Mouse (Mus musculus): Measurements from ENCODE around the gene Cers5. TPM values are rescaled to one million over a fixed set of nuclear protein-coding genes. Genes with fewer than 3 reads are reported as not detected.

The Cers5 gene
- total RNA-seq, 1 experiment from 2014 or later, result 24.0 TPM

GRCm38 (mm10) chr15:99792221-99792815 is 19.6 kb upstream of the Cers5 start:
- ATAC-seq (replicated peaks; ENCODE audit: low read depth, poor library complexity, severe bottlenecking), result no peak

GRCm38 (mm10) chr15:99791003-99791402 is 18.3 kb upstream of the Cers5 start:
- no peak for ATAC-seq (replicated peaks; ENCODE audit: low read depth, poor library complexity, severe bottlenecking)

- no peak for ATAC-seq (replicated peaks; ENCODE audit: low read depth, poor library complexity, severe bottlenecking)
Observed at GRCm38 (mm10) chr15:99790464-99790863, 17.8 kb upstream of the Cers5 start.

- ATAC-seq (replicated peaks; ENCODE audit: low read depth, poor library complexity, severe bottlenecking), result 0 out of 2 replicates have a peak, but pooled peaks have one; percentile 25
Observed at GRCm38 (mm10) chr15:99787625-99788120, 15.0 kb upstream of the Cers5 start.

- ATAC-seq (replicated peaks; ENCODE audit: low read depth, poor library complexity, severe bottlenecking), result no peak
Observed at GRCm38 (mm10) chr15:99778677-99779335, 6.1 kb upstream of the Cers5 start.

- peak; percentile 65 for ATAC-seq (replicated peaks; ENCODE audit: low read depth, poor library complexity, severe bottlenecking)
Observed at GRCm38 (mm10) chr15:99778148-99778547, 5.5 kb upstream of the Cers5 start.

GRCm38 (mm10) chr15:99772925-99773324 is 240 bp upstream of the Cers5 start:
- ATAC-seq (replicated peaks; ENCODE audit: low read depth, poor library complexity, severe bottlenecking), result no peak

- ATAC-seq (replicated peaks; ENCODE audit: low read depth, poor library complexity, severe bottlenecking), result peak; percentile 89
Observed at GRCm38 (mm10) chr15:99772277-99772880, 306 bp downstream of the Cers5 start.

GRCm38 (mm10) chr15:99771601-99772276 is 946 bp downstream of the Cers5 start:
- peak; percentile 16; the same call in 1 of the 2 replicates for ATAC-seq (replicated peaks; ENCODE audit: low read depth, poor library complexity, severe bottlenecking)

- no peak for ATAC-seq (replicated peaks; ENCODE audit: low read depth, poor library complexity, severe bottlenecking)
Observed at GRCm38 (mm10) chr15:99771004-99771500, 1.6 kb downstream of the Cers5 start.

GRCm38 (mm10) chr15:99768761-99769160 is 3.9 kb downstream of the Cers5 start:
- no peak for ATAC-seq (replicated peaks; ENCODE audit: low read depth, poor library complexity, severe bottlenecking)

GRCm38 (mm10) chr15:99767467-99767866 is 5.2 kb downstream of the Cers5 start:
- no peak for ATAC-seq (replicated peaks; ENCODE audit: low read depth, poor library complexity, severe bottlenecking)

GRCm38 (mm10) chr15:99754204-99754603 is 18.5 kb downstream of the Cers5 start:
- no peak for ATAC-seq (replicated peaks; ENCODE audit: low read depth, poor library complexity, severe bottlenecking)

GRCm38 (mm10) chr15:99740229-99740628 is 32.5 kb downstream of the Cers5 start:
- ATAC-seq (replicated peaks; ENCODE audit: low read depth, poor library complexity, severe bottlenecking), result no peak

- ATAC-seq (replicated peaks; ENCODE audit: low read depth, poor library complexity, severe bottlenecking), result no peak
Observed at GRCm38 (mm10) chr15:99736675-99737074, 36.0 kb downstream of the Cers5 start.

- no peak for ATAC-seq (replicated peaks; ENCODE audit: low read depth, poor library complexity, severe bottlenecking)
Observed at GRCm38 (mm10) chr15:99735631-99736030, 37.1 kb downstream of the Cers5 start.

- ATAC-seq (replicated peaks; ENCODE audit: low read depth, poor library complexity, severe bottlenecking), result no peak
Observed at GRCm38 (mm10) chr15:99733186-99733585, 39.5 kb downstream of the Cers5 start.

GRCm38 (mm10) chr15:99731678-99732077 is 41.0 kb downstream of the Cers5 start:
- ATAC-seq (replicated peaks; ENCODE audit: low read depth, poor library complexity, severe bottlenecking), result no peak

- ATAC-seq (replicated peaks; ENCODE audit: low read depth, poor library complexity, severe bottlenecking), result no peak
Observed at GRCm38 (mm10) chr15:99731167-99731566, 41.5 kb downstream of the Cers5 start.

GRCm38 (mm10) chr15:99729056-99729783 is 43.5 kb downstream of the Cers5 start:
- no peak for ATAC-seq (replicated peaks; ENCODE audit: low read depth, poor library complexity, severe bottlenecking)

Data from common myeloid progenitor, adult 5-6 weeks (primary cell).